Mouse (Mus musculus): Measurements from ENCODE around the gene Dusp8. TPM values are rescaled to one million over a fixed set of nuclear protein-coding genes. Genes with fewer than 3 reads are reported as not detected.

Dusp8 gene
- polyA plus RNA-seq, 1 experiment from 2014 or later: 8.8 TPM

DNA sequence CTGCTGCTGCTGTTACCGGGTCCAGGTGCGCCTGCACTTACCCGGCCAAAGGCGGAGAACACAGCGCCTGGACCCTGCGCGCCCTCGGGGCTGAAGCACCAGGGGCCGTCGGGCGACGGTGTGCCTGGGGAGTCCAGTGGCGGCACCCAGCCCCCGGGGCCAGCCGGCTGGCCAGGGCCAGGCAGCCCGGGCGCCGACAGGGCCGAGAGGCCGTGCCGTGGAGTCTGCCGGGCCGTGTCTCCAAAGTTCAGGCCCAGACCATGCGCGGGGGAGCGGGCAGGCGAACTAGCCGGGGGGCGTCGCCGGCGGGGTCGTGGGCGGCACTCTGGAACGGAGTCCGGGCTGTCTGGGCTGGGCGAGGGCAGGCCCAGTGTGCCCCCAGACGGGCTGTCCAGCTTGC lies 13.5 kb downstream of the Dusp8 start:
- peaks cover 11% of the 10 kb centered on the region; the same call in 1 of the 2 replicates for H3K4me1 ChIP-seq (replicated peaks; ENCODE audit: control insufficient read depth, insufficient read depth, low read length)
- DNase-seq (ENCODE audit: low spot score): no peak
- H3K9ac ChIP-seq (ENCODE audit: low read length): no peak overlapping the region
- peak overlapping the region; percentile 25 for H3K4me2 ChIP-seq (ENCODE audit: low read length)
- no peak overlapping the region for H3K27ac ChIP-seq (ENCODE audit: low read depth)
- H3K4me3 ChIP-seq (ENCODE audit: low read depth, low read length): peak overlapping the region; percentile 8; the same call in 1 of the 2 replicates
- H3K27me3 ChIP-seq (replicated peaks; ENCODE audit: control insufficient read depth, insufficient read depth, low read length): peaks cover 51% of the 10 kb centered on the region
- H3K36me3 ChIP-seq (ENCODE audit: control insufficient read depth, insufficient read depth, low read length): 0 out of 2 replicates have a peak, but pooled peaks cover 5% of the 10 kb centered on the region
- no peak for ATAC-seq (replicated peaks; ENCODE audit: low FRiP score, low TSS enrichment, low read depth)
- no peaks in the 10 kb centered on the region for H3K9me3 ChIP-seq (ENCODE audit: control insufficient read depth, low read length)
- 18% methylated on average over 38 of the region's 38 CpGs for WGBS

DNA sequence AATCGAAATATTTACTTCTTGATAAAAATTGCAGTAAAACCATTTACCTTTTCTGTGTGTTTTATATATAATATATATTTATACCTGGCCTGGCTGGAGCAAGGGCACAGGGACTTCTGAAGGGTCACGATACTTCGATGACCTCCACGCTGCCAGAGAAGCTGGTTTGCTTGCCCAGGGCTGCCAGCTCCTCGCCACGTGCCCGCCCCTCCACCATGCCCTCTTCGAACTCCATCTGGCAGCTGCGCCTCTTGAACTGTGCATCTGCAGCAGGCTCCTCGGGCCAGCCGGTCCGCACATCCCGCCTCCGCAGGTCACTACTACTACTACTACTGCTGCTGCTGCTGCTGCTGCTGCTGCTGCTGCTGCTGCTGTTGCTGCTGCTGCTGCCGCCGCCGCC lies 13.9 kb downstream of the Dusp8 start:
- H3K4me3 ChIP-seq (ENCODE audit: low read depth, low read length): peak overlapping the region; percentile 8; the same call in 1 of the 2 replicates
- H3K9ac ChIP-seq (ENCODE audit: low read length): no peak overlapping the region
- 0 out of 2 replicates have a peak, but pooled peaks cover 5% of the 10 kb centered on the region for H3K36me3 ChIP-seq (ENCODE audit: control insufficient read depth, insufficient read depth, low read length)
- 32% methylated on average over 17 of the region's 17 CpGs for WGBS
- DNase-seq (ENCODE audit: low spot score) (no peak), ATAC-seq (replicated peaks; ENCODE audit: low FRiP score, low TSS enrichment, low read depth) (no peak)
- H3K4me2 ChIP-seq (ENCODE audit: low read length): peak overlapping the region; percentile 25
- peaks cover 11% of the 10 kb centered on the region; the same call in 1 of the 2 replicates for H3K4me1 ChIP-seq (replicated peaks; ENCODE audit: control insufficient read depth, insufficient read depth, low read length)
- H3K9me3 ChIP-seq (ENCODE audit: control insufficient read depth, low read length): no peaks in the 10 kb centered on the region
- no peak overlapping the region for H3K27ac ChIP-seq (ENCODE audit: low read depth)
- H3K27me3 ChIP-seq (replicated peaks; ENCODE audit: control insufficient read depth, insufficient read depth, low read length): peaks cover 51% of the 10 kb centered on the region

DNA sequence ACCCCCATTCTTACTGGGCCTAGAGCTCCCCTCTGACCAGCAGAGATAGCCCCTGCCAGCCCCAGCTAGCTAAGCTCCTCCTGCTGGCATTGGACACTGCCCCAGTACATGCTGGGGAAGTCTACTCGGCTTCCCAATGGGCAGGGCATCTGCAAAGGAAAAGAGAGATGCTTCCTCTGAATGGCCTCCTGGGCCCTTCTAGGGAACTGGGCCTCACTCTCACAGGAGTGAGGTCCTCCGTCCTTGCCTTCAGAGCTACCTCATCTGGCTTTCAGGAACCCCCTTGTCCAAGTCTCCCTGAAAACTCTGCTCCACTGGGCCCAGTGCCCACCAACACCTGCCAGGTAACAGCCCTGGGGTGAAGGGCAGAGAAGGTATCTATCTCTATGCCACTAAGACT lies 14.8 kb downstream of the Dusp8 start:
- Histone ChIP-seq H3K27ac (ENCODE audit: low read depth) (no peak overlapping the region), H3K4me3 (ENCODE audit: low read depth, low read length) (no peak overlapping the region), H3K4me1 (replicated peaks; ENCODE audit: control insufficient read depth, insufficient read depth, low read length) (peaks cover 11% of the 10 kb centered on the region; the same call in 1 of the 2 replicates), H3K9ac (ENCODE audit: low read length) (no peak overlapping the region), H3K36me3 (ENCODE audit: control insufficient read depth, insufficient read depth, low read length) (0 out of 2 replicates have a peak, but pooled peaks cover 5% of the 10 kb centered on the region), H3K27me3 (replicated peaks; ENCODE audit: control insufficient read depth, insufficient read depth, low read length) (peaks cover 51% of the 10 kb centered on the region), H3K4me2 (ENCODE audit: low read length) (no peak overlapping the region), H3K9me3 (ENCODE audit: control insufficient read depth, low read length) (no peaks in the 10 kb centered on the region)
- 72% methylated on average over 2 of the region's 2 CpGs for WGBS
- DNase-seq (ENCODE audit: low spot score) (no peak), ATAC-seq (replicated peaks; ENCODE audit: low FRiP score, low TSS enrichment, low read depth) (no peak)

DNA sequence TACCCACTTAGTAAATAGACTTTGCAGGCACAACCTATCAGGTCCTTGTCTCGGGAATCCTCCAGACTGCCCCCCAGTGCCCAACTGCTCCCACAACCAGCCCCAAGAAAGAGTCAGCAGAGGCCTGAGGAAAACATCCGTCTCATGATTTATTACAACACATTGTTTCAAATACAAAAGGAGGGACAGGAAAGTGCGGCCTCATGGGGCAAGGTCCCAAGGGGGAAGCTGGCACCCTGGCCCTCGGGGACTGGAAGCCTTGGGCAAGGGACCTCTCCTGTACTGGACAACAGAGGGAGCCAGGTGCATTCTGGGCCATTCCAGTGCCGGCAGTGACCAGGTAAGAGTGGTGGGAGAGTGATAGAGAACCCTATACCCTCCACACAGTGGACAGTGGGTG lies 16.3 kb downstream of the Dusp8 start:
- Histone ChIP-seq H3K4me1 (replicated peaks; ENCODE audit: control insufficient read depth, insufficient read depth, low read length) (peaks cover 10% of the 10 kb centered on the region; the same call in 1 of the 2 replicates), H3K27ac (ENCODE audit: low read depth) (no peak overlapping the region), H3K4me3 (ENCODE audit: low read depth, low read length) (no peak overlapping the region), H3K4me2 (ENCODE audit: low read length) (no peak overlapping the region), H3K27me3 (replicated peaks; ENCODE audit: control insufficient read depth, insufficient read depth, low read length) (peaks cover 44% of the 10 kb centered on the region), H3K9me3 (ENCODE audit: control insufficient read depth, low read length) (no peaks in the 10 kb centered on the region), H3K36me3 (ENCODE audit: control insufficient read depth, insufficient read depth, low read length) (0 out of 2 replicates have a peak, but pooled peaks cover 5% of the 10 kb centered on the region), H3K9ac (ENCODE audit: low read length) (no peak overlapping the region)
- WGBS: 59% methylated on average over 5 of the region's 5 CpGs
- ATAC-seq (replicated peaks; ENCODE audit: low FRiP score, low TSS enrichment, low read depth): no peak
- no peak for DNase-seq (ENCODE audit: low spot score)

DNA sequence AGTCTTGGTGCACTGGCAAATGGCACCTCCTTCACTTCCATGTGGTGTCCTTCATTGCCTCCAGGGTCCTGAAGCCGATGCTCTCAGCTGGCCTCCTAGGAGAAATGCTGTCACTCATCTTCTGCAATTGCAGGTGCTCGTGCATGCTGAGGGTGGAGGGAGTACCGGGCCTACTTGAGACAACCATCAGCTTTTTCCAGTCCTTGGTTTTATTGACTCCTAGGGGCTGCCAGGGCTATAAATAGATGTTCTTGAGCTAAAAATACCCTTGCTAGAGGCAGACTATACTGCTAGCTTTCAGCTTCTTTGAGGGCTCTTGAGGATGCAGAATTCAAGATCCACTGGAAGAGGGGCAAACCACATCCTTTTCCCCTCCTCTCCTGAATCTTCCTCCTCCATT lies 18.5 kb downstream of the Dusp8 start:
- H3K9ac ChIP-seq (ENCODE audit: low read length): no peak overlapping the region
- DNase-seq (ENCODE audit: low spot score) (no peak), ATAC-seq (replicated peaks; ENCODE audit: low FRiP score, low TSS enrichment, low read depth) (no peak)
- no peak overlapping the region for H3K4me3 ChIP-seq (ENCODE audit: low read depth, low read length)
- H3K4me1 ChIP-seq (replicated peaks; ENCODE audit: control insufficient read depth, insufficient read depth, low read length): 0 out of 2 replicates have a peak, but pooled peaks cover 4% of the 10 kb centered on the region
- H3K36me3 ChIP-seq (ENCODE audit: control insufficient read depth, insufficient read depth, low read length): no peaks in the 10 kb centered on the region
- H3K27me3 ChIP-seq (replicated peaks; ENCODE audit: control insufficient read depth, insufficient read depth, low read length): peaks cover 26% of the 10 kb centered on the region
- 71% methylated on average over 3 of the region's 3 CpGs for WGBS
- H3K9me3 ChIP-seq (ENCODE audit: control insufficient read depth, low read length): no peaks in the 10 kb centered on the region
- no peak overlapping the region for H3K4me2 ChIP-seq (ENCODE audit: low read length)
- H3K27ac ChIP-seq (ENCODE audit: low read depth): no peak overlapping the region

DNA sequence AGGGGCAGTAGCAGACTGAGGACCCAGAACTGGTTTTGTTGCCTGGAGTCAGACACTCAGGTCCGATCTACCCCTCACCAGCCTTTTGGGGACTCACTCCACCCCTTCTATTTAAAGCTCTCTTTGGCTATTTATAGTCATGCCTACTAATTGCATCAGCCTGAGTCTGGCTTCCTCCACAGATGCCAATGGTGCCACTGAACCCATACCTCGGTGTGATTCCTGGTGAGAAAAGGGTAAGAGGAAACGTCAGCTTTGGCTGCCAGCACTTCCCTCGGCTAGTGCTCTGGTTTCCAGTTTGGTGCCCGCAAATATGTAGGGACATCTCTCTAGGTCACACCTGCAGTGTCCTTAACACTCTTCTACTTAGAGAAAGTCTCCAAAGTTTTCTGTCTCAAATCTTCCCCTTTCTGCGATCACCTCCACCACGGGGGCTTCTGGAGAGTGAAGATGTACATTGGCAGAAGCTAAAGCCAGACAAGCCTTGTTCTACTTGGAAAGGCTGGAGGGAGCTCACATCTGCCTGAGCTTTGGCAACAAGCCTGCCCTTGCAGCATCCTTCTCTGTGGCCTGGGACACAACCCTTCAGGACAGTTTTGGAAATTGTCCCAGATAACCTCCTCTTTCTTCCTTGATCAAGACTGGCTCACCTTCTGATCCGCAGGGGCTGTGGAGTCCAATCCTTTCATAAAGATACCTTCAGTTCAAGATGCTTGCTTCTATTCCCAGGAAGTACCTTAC lies 21.3 kb downstream of the Dusp8 start:
- WGBS: 69% methylated on average over 8 of the region's 8 CpGs
- no peak overlapping the region for H3K4me3 ChIP-seq (ENCODE audit: low read depth, low read length)
- peaks cover 5% of the 10 kb centered on the region; the same call in 1 of the 2 replicates for H3K27me3 ChIP-seq (replicated peaks; ENCODE audit: control insufficient read depth, insufficient read depth, low read length)
- ATAC-seq (replicated peaks; ENCODE audit: low FRiP score, low TSS enrichment, low read depth): no peak
- no peak overlapping the region for H3K9ac ChIP-seq (ENCODE audit: low read length)
- H3K4me1 ChIP-seq (replicated peaks; ENCODE audit: control insufficient read depth, insufficient read depth, low read length): no peaks in the 10 kb centered on the region
- no peak for DNase-seq (ENCODE audit: low spot score)
- no peaks in the 10 kb centered on the region for H3K36me3 ChIP-seq (ENCODE audit: control insufficient read depth, insufficient read depth, low read length)
- H3K27ac ChIP-seq (ENCODE audit: low read depth): no peak overlapping the region
- no peaks in the 10 kb centered on the region for H3K9me3 ChIP-seq (ENCODE audit: control insufficient read depth, low read length)
- no peak overlapping the region for H3K4me2 ChIP-seq (ENCODE audit: low read length)

DNA sequence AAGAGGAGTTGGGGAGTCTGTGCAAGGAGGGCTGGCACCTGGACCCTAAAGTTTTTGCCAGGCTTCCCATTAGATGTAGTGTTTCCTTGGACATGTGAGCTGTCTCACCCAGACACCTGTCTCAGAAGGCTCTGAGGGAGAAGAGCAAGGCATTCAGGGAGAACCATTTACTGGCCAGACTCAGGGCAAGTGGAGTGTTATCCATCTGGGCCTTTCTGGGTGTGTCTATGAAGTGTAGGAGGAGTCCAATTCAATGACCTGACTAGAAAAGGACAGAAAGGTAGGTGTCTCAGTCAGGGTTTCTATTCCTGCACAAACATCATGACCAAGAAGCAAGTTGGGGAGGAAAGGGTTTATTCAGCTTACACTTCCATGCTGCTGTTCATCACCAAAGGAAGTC lies 23.9 kb downstream of the Dusp8 start:
- Histone ChIP-seq H3K27me3 (replicated peaks; ENCODE audit: control insufficient read depth, insufficient read depth, low read length) (peaks cover 4% of the 10 kb centered on the region; the same call in 1 of the 2 replicates), H3K4me3 (ENCODE audit: low read depth, low read length) (no peak overlapping the region), H3K9ac (ENCODE audit: low read length) (no peak overlapping the region), H3K9me3 (ENCODE audit: control insufficient read depth, low read length) (no peaks in the 10 kb centered on the region), H3K4me2 (ENCODE audit: low read length) (no peak overlapping the region), H3K36me3 (ENCODE audit: control insufficient read depth, insufficient read depth, low read length) (no peaks in the 10 kb centered on the region), H3K4me1 (replicated peaks; ENCODE audit: control insufficient read depth, insufficient read depth, low read length) (no peaks in the 10 kb centered on the region), H3K27ac (ENCODE audit: low read depth) (no peak overlapping the region)
- DNase-seq (ENCODE audit: low spot score): no peak
- ATAC-seq (replicated peaks; ENCODE audit: low FRiP score, low TSS enrichment, low read depth): no peak

DNA sequence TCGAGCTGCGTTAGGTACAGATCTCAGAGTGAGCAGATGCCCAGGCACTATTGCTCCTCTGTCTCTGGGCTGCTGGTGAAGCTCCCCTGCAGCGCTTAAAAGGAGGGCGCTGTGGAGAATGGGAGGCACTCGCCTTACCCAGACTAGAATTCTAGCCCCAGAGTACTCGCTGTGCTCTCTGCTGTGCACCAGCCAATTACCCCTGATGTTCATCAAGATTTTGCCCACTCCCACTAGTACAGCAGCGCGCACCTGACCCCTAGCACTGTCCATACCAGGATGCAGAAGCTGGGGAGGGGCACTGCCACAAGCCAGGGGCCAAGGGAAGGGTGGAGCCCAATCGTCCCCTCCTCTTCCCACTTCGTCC lies 24.4 kb downstream of the Dusp8 start:
- no peak for DNase-seq (ENCODE audit: low spot score)
- 7% methylated on average over 10 of the region's 10 CpGs for WGBS
- no peaks in the 10 kb centered on the region for H3K36me3 ChIP-seq (ENCODE audit: control insufficient read depth, insufficient read depth, low read length)
- H3K4me3 ChIP-seq (ENCODE audit: low read depth, low read length): no peak overlapping the region
- ATAC-seq (replicated peaks; ENCODE audit: low FRiP score, low TSS enrichment, low read depth): peak; percentile 64; the same call in 1 of the 2 replicates
- H3K4me2 ChIP-seq (ENCODE audit: low read length): peak overlapping the region; percentile 20; the same call in 1 of the 2 replicates
- no peak overlapping the region for H3K27ac ChIP-seq (ENCODE audit: low read depth)
- H3K9ac ChIP-seq (ENCODE audit: low read length): no peak overlapping the region
- H3K27me3 ChIP-seq (replicated peaks; ENCODE audit: control insufficient read depth, insufficient read depth, low read length): peaks cover 4% of the 10 kb centered on the region; the same call in 1 of the 2 replicates
- H3K4me1 ChIP-seq (replicated peaks; ENCODE audit: control insufficient read depth, insufficient read depth, low read length): no peaks in the 10 kb centered on the region
- H3K9me3 ChIP-seq (ENCODE audit: control insufficient read depth, low read length): no peaks in the 10 kb centered on the region

Measured in intestine, embryonic 14.5 days (tissue).